Mouse (Mus musculus) thymus, adult 2 months (tissue): ENCODE measurements at regions not wholly inside any gene's neighbourhood (a gene's known extent, or its start where the extent isn't known, plus 50 kb on each side); places are given as distances from the start of the nearest gene placed in this dataset.

ENCODE experiments used
- CTCF ChIP-seq: fragments of 200-500 bp; IDR thresholded peaks from 2 replicates; pipeline ENCODE4 v1.5.1; 2012; ENCODE audit warnings: mild to moderate bottlenecking, control low read depth, low read length, moderate library complexity, borderline replicate concordance; ENCODE audit not compliant: control insufficient read depth, poor library complexity, insufficient read depth; ENCODE audit errors: extremely low read depth
- POLR2A ChIP-seq: fragments of 200-500 bp; IDR thresholded peaks from 2 replicates; pipeline ENCODE4 v1.6.1; 2012; ENCODE audit warnings: mild to moderate bottlenecking, low read length, control low read depth, moderate library complexity; ENCODE audit not compliant: control insufficient read depth, poor library complexity, insufficient read depth; ENCODE audit errors: extremely low read depth

DNA sequence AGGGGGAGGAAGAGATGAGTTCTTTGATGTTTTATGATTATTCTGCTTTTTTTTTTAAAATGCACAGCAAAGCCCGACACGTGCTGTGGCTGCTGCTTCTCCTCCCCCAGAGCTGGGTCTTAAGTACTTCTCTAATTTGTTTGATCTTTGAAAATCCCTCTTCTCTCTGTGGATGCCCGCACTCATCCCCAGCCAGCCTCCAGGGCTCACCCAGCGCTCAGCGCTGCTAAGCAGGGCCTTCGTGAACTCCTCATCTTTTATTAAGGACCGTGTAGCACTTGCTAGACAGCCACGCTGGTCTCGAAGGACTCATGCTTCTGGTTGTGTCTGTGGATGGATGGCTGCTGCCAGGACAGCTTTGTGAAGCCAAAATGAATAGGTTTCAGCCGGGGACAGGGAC lies 72.9 kb upstream of the Kcng1 start:
- TF ChIP-seq CTCF (no peak), POLR2A (no peak)
